Mouse (Mus musculus) CH12.LX (cell line): ENCODE results near the gene Ltn1. TPM values are rescaled to one million over a fixed set of nuclear protein-coding genes. Genes with fewer than 3 reads are reported as not detected.

ENCODE experiments used
- DNase-seq: peaks from one replicate; pipeline ENCODE4 v3.0.0-alpha.2; 2013; ENCODE audit errors: extremely low read depth
- H3K27ac ChIP-seq: 2 replicates; pipeline ENCODE4 v1.5.1; 2012; ENCODE audit warnings: low read depth, mild to moderate bottlenecking, control low read depth, moderate library complexity; ENCODE audit not compliant: insufficient read depth
- H3K27me3 ChIP-seq: replicated peaks from 2 replicates; pipeline ENCODE3; 2012; ENCODE audit warnings: inconsistent platforms
- H3K36me3 ChIP-seq, 2 experiments: replicated peaks in 1 of 2; 2 replicates each; pipeline versions ENCODE3 to v1.6.1; 2012; ENCODE audit warnings: inconsistent platforms in 1 of 2, low read length in 1 of 2, mild to moderate bottlenecking in 1 of 2, mixed read lengths in 1 of 2, moderate library complexity in 1 of 2; ENCODE audit not compliant: control insufficient read depth in 1 of 2, insufficient read depth in 1 of 2
- H3K4me1 ChIP-seq, 2 experiments: 2 replicates each; pipeline ENCODE4 v1.6.1; 2012; ENCODE audit warnings: inconsistent platforms in 1 of 2, moderate library complexity in 1 of 2; ENCODE audit not compliant: insufficient read depth in 2 of 2, control insufficient read depth in 1 of 2
- H3K4me2 ChIP-seq: 2 replicates; pipeline ENCODE4 v1.6.1; 2012; ENCODE audit warnings: low read depth, mild to moderate bottlenecking, control low read depth; ENCODE audit not compliant: poor library complexity, insufficient read depth, severe bottlenecking
- H3K4me3 ChIP-seq, 3 experiments: fragments of 150-350 bp in 1 of 3; sonication (generic) in 1 of 3; replicated peaks in 1 of 3; 2 replicates each; pipeline versions ENCODE3 to v1.5.1; 2011 to 2012; ENCODE audit warnings: low read depth in 2 of 3, low read length in 2 of 3, mild to moderate bottlenecking in 2 of 3, moderate library complexity in 2 of 3, control low read depth in 1 of 3, improper control_type of control experiment in 1 of 3, inconsistent platforms in 1 of 3, mixed read lengths in 1 of 3; ENCODE audit not compliant: poor library complexity in 1 of 3
- H3K79me2 ChIP-seq: replicated peaks from 2 replicates; pipeline ENCODE4 v1.6.1; 2012; ENCODE audit warnings: mild to moderate bottlenecking, moderate library complexity; ENCODE audit not compliant: control insufficient read depth, poor library complexity, insufficient read depth, severe bottlenecking; ENCODE audit errors: extremely low read depth
- H3K9ac ChIP-seq: 2 replicates; pipeline ENCODE4 v1.6.1; 2012; ENCODE audit warnings: low read depth, mild to moderate bottlenecking, control low read depth, moderate library complexity; ENCODE audit not compliant: insufficient read depth
- H3K9me3 ChIP-seq: replicated peaks from 2 replicates; pipeline ENCODE3; 2012; ENCODE audit warnings: low read length, inconsistent platforms, mixed read lengths
- ELF1 ChIP-seq: IDR thresholded peaks from 2 replicates; pipeline ENCODE4 v1.6.1; 2014; ENCODE audit warnings: low read depth, mild to moderate bottlenecking, inconsistent platforms, low read length, improper control_type of control experiment
- ETS1 ChIP-seq: conservative IDR thresholded peaks from 2 replicates; pipeline ENCODE4 v1.6.1; 2012; ENCODE audit warnings: low read depth, mild to moderate bottlenecking, inconsistent platforms, low read length, improper control_type of control experiment, moderate library complexity
- GABPA ChIP-seq: IDR thresholded peaks from 2 replicates; pipeline ENCODE4 v1.6.1; 2012; ENCODE audit warnings: low read depth, low read length, improper control_type of control experiment, inconsistent platforms; ENCODE audit not compliant: insufficient replicate concordance
- JUN ChIP-seq: IDR thresholded peaks from 2 replicates; pipeline ENCODE4 v1.6.1; 2011; ENCODE audit warnings: low read depth, mild to moderate bottlenecking, low read length, improper control_type of control experiment, moderate library complexity; ENCODE audit not compliant: insufficient read depth
- JUND ChIP-seq: conservative IDR thresholded peaks from 2 replicates; pipeline ENCODE4 v1.6.1; 2011; ENCODE audit warnings: low read depth, low read length, improper control_type of control experiment
- MAX ChIP-seq: IDR thresholded peaks from 2 replicates; pipeline ENCODE4 v1.6.1; 2011; ENCODE audit warnings: low read length, improper control_type of control experiment
- MAZ ChIP-seq: IDR thresholded peaks from 2 replicates; pipeline ENCODE4 v1.6.1; 2012; ENCODE audit warnings: low read depth, mild to moderate bottlenecking, inconsistent platforms, low read length, improper control_type of control experiment, moderate library complexity
- RCOR1 ChIP-seq: conservative IDR thresholded peaks from 2 replicates; pipeline ENCODE4 v1.6.1; 2012; ENCODE audit warnings: low read depth, mild to moderate bottlenecking, inconsistent platforms, low read length, improper control_type of control experiment
- SIN3A ChIP-seq: IDR thresholded peaks from 2 replicates; pipeline ENCODE4 v1.6.1; 2012; ENCODE audit warnings: low read length, improper control_type of control experiment, inconsistent platforms
- TCF12 ChIP-seq: IDR thresholded peaks from 2 replicates; pipeline ENCODE4 v1.6.1; 2014; ENCODE audit warnings: low read depth, mild to moderate bottlenecking, inconsistent platforms, low read length, improper control_type of control experiment
- USF1 ChIP-seq: IDR thresholded peaks from 2 replicates; pipeline ENCODE4 v1.6.1; 2014; ENCODE audit warnings: low read depth, mild to moderate bottlenecking, inconsistent platforms, low read length, improper control_type of control experiment
- ZKSCAN1 ChIP-seq: IDR thresholded peaks from 2 replicates; pipeline ENCODE4 v1.6.1; 2012; ENCODE audit warnings: low read depth, inconsistent platforms, low read length, improper control_type of control experiment, borderline replicate concordance
- ZMIZ1 ChIP-seq: IDR thresholded peaks from 2 replicates; pipeline ENCODE4 v1.6.1; 2012; ENCODE audit warnings: low read depth, mild to moderate bottlenecking, inconsistent platforms, low read length, improper control_type of control experiment
- ZNF384 ChIP-seq: IDR thresholded peaks from 2 replicates; pipeline ENCODE4 v1.6.1; 2012; ENCODE audit warnings: low read depth, low read length, improper control_type of control experiment, inconsistent platforms
- dilution Hi-C: fragments of 300-500 bp; cut with MboI; formaldehyde crosslinking; loops from 2 replicates; pipeline ENCODE4 v1.14.3; 2020; ENCODE audit warnings: low sequenced_read_pairs; ENCODE audit not compliant: extremely low pct_unique_long_range_greater_than_20kb, extremely low pct_ligation_motif_present
- in situ Hi-C: fragments of 300-500 bp; cut with MboI; formaldehyde crosslinking; loops from 3 replicates; pipeline ENCODE4 v1.14.3; 2019; ENCODE audit warnings: low sequenced_read_pairs, low pct_ligation_motif_present, low pct_unique_long_range_greater_than_20kb, mixed read lengths
- polyA plus RNA-seq: library from polyadenylated mRNA; unstranded; fragments of >175 nt; gene quantifications from 2 replicates; pipeline ENCODE4 v1.2.1, GENCODE M21; 2012; ENCODE audit warnings: low read depth; ENCODE audit not compliant: insufficient read length
- total RNA-seq, 2 experiments: library from RNA; depleted of rRNA; stranded (reverse); fragments of 300-350 nt in 1 of 2; fragments of >200 nt in 1 of 2; gene quantifications; 2 replicates each; pipeline ENCODE4 v1.2.3; 2012 to 2014

The Ltn1 gene
- total and polyA plus RNA-seq, 3 experiments, result 21.5 to 34.6 (median 30.8) TPM

DNA sequence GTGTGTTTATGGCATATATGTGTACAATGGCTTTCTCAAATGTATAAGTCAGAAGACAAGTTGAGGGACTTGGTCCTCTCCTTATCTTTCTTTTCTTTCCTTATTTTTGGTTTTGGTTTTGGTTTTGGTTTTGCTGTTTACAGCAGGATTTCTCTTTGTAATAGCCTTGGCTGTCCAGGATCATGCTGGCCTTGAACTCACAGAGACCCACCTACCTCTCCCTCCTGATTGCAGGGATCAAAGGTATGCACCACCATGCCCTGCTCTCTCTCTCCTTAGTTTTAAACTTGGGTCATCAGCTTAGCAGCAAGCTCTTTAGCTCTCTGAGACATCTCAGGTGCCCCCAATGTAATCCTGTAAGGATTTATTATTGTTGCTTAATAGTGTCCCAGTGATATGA is 12.7 kb upstream of the Ltn1 start:
- in situ Hi-C loops, result no loop called here
- H3K27ac ChIP-seq, result no peak overlapping the region
- peaks cover 3 to 8% of the 10 kb centered on the region in 2 experiments; a peak in 2 of 4 replicates for H3K4me1 ChIP-seq
- dilution Hi-C loops, result no loop called here
- H3K4me2 ChIP-seq, result no peak overlapping the region
- DNase-seq, result no peak
- no peaks in the 10 kb centered on the region for H3K36me3 ChIP-seq
- TF ChIP-seq TCF12 (no peak), SIN3A (no peak), ZNF384 (no peak), MAZ (no peak), USF1 (no peak), ELF1 (no peak), ETS1 (no peak), ZMIZ1 (no peak), RCOR1 (no peak), ZKSCAN1 (no peak), MAX (no peak)
- no peaks in the 10 kb centered on the region for H3K27me3 ChIP-seq
- H3K79me2 ChIP-seq, result no peaks in the 10 kb centered on the region
- no peak overlapping the region for H3K4me3 ChIP-seq
- no peak overlapping the region for H3K9ac ChIP-seq
- H3K9me3 ChIP-seq, result no peaks in the 10 kb centered on the region

GRCm38 (mm10) chr16:87444071-87444470 is 11.7 kb upstream of the Ltn1 start:
- no peaks in the 10 kb centered on the region for H3K9me3 ChIP-seq
- H3K4me3 ChIP-seq, result no peak overlapping the region
- H3K79me2 ChIP-seq, result no peaks in the 10 kb centered on the region
- DNase-seq, result no peak
- peaks cover 3 to 14% of the 10 kb centered on the region in 2 experiments; a peak in 2 of 4 replicates for H3K4me1 ChIP-seq
- no peak overlapping the region for H3K4me2 ChIP-seq
- H3K36me3 ChIP-seq, result no peaks in the 10 kb centered on the region
- H3K27me3 ChIP-seq, result no peaks in the 10 kb centered on the region
- dilution Hi-C loops, result no loop called here
- TF ChIP-seq JUN, result no peak
- no peak overlapping the region for H3K9ac ChIP-seq
- in situ Hi-C loops, result no loop called here
- no peak overlapping the region for H3K27ac ChIP-seq

- H3K9me3 ChIP-seq, result no peaks in the 10 kb centered on the region
- peaks cover 3 to 20% of the 10 kb centered on the region in 2 experiments; a peak in 2 of 4 replicates for H3K4me1 ChIP-seq
- DNase-seq, result no peak
- TF ChIP-seq GABPA (no peak), JUND (no peak)
- no peak overlapping the region for H3K27ac ChIP-seq
- H3K27me3 ChIP-seq, result no peaks in the 10 kb centered on the region
- H3K9ac ChIP-seq, result no peak overlapping the region
- in situ Hi-C loops, result no loop called here
- H3K4me3 ChIP-seq, result no peak overlapping the region
- no peak overlapping the region for H3K4me2 ChIP-seq
- dilution Hi-C loops, result no loop called here
- H3K79me2 ChIP-seq, result no peaks in the 10 kb centered on the region
- H3K36me3 ChIP-seq, result no peaks in the 10 kb centered on the region
These were observed 10.8 kb upstream of the Ltn1 start for GRCm38 (mm10) chr16:87443245-87443644.
